Mouse (Mus musculus) adrenal gland (tissue): ENCODE data around the gene Reep3.

Source experiments
- intact Hi-C: fragments of 180-260 bp; cut with DNase I; formaldehyde crosslinking; loops from one replicate; pipeline ENCODE4 v1.15.1; 2025

Reep3 gene

DNA sequence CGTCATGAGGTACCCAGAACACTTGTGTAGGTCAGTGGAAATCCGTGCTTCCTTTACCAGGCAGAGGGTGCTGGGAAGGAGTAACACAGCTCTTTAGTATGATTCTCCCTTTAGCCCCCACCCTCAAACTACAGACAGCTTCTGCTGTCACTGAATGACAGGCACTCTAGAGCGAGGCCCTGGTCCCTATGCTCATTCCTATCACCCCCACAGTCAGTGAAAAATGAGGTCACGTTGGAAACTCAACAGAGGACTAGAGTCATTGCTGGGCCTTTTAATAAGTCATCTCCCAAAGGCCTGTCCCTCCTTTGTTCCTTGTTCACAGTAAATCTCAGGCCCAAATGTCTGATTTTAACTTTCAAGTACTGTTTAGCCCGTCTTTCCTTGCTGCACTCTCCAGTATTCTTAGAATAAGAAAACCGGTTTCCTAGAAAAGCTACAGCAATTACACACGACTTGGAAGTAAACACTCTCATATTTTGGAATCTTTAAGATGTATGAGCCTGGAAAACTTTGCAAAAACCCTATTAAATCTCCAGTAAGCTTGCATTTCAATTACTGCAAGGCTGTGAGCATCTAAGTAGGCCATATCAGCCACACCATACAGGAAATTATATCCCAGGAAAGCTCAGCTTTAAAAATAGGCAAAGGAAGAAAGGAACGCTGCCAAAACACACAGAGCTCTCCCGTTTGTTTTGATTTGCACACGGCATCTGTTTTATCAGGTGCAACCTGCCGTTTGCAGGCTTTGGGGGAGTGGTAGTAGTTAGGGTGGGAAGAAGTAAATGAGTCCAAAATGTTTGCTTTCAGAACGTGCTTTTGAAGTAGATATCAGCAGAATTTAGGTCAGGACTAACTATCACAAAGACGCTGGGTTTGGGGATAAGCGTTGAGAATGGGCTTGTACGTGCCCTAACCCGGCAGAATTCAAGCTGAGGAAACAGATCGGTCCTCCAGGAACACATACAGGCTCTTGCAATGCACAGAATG, 40.6 kb downstream of the Reep3 start:
- intact Hi-C loops: no loop called here

DNA sequence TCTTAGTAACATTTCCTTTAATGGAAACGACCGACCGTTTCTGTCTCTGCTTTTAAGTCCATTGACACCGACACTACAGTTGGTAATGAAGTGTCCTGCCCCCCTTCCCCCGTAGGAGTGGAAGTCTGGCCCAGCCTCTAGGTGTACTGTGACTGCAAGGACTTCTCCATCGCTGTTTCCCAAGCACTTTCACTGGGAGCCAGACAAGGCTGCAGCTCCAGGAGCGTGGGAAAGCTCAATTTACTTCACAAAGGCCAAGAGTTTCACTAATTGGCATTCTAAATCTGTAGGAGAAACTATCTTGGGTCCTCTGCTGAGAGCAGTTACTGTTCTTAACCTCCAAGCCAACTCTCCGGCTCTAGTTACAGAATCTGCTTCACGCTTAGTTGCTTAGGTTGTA, 43.3 kb downstream of the Reep3 start:
- intact Hi-C loops: no loop called here

GRCm38 (mm10) chr10:67052429-67052828, 44.3 kb downstream of the Reep3 start:
- intact Hi-C loops: no loop called here

GRCm38 (mm10) chr10:67051466-67051865, 45.3 kb downstream of the Reep3 start:
- intact Hi-C loops: no loop called here

DNA sequence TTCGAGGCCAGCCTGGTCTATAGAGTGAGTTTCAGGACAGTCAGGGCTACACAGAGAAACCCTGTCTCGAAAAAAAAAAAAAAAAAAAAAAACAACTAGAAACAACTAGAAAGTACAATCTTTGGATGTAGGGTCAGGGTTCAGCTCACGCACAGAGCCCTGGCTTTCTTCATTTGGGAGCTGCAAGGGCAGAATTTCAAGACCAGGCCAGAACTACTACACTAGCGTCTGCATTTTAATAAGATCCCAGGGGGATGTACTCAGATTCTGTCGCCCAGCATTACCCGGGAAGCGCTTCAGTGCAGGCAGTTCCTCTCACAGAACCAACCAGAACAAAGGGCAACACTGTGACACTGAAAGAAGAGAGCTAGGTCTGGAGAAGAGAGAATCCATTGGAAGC, 46.0 kb downstream of the Reep3 start:
- intact Hi-C loops: no loop called here

DNA sequence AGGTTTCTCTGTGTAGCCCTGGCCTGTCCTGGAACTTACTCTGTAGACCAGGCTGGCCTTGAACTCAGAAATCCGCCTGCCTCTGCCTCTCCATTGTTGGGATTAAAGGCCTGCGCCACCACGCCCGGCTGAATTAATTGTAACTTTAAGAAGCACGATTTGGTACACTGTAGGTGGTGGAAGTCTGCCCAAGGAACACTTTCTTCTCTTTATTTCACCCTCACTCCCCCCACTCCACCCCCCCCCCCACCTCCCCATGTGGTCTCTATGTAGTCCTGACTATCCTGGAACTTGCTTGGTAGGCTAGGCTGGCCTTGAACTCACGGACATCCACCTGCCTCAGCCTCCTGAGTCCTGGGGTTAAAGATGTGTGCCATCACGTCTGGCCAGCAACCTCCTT, 47.1 kb downstream of the Reep3 start:
- intact Hi-C loops: no loop called here

GRCm38 (mm10) chr10:67048871-67049615, 47.7 kb downstream of the Reep3 start:
- intact Hi-C loops: no loop called here

- intact Hi-C loops: no loop called here
Measured at GRCm38 (mm10) chr10:67047712-67048645, 48.8 kb downstream of the Reep3 start.

DNA sequence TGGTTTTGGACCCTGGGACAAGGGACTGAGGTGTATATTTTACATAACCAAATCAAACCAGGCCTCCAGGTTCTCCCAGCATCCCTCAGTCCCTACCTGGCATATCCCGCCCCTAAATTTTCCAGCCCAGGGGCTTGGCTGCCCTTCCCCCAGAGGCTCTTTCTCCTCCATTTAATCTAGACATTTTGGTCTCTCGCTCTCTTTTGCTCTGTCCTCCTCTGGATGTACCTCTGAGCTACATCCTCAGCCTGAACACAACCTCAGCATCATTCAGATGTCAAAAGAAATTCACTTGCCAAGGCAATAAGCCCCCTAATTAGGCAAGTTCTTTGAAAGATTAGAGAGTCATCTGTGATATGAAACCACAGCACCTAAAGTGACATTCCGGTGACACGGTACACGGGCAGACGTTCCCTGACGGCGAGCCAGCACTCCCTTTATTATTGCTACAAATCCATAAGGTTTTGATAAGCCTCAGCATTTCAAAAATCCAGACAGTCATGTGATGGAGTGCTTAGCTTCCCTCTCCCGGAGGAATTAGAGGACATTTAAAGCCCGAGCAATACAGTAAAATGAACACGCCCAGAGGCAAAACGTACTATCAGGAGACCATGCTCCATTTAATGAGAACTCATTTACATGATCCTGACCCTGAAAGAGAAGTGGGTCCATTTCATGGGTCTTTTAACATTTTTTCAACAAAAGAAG, 51.4 kb downstream of the Reep3 start:
- intact Hi-C loops: no loop called here

DNA sequence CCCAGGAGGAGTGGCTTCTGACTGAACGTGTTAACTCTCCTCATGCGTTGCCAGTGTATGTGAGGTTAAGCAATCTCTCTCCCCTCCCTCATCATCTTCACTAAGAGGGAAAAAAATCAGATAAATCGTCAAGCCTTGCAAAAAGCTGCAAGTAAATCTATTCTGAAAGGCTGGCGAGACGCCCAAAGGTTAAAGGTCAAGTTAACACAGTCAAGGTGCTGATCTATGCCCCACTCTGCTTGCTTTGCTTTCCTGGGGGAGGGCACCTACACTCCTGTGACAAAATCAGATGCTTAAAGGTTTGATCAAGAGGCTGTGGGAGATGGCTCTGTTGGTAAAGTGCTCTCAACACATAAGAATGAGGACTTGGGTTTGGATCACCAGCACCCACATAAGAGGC, 52.4 kb downstream of the Reep3 start:
- intact Hi-C loops: no loop called here

DNA sequence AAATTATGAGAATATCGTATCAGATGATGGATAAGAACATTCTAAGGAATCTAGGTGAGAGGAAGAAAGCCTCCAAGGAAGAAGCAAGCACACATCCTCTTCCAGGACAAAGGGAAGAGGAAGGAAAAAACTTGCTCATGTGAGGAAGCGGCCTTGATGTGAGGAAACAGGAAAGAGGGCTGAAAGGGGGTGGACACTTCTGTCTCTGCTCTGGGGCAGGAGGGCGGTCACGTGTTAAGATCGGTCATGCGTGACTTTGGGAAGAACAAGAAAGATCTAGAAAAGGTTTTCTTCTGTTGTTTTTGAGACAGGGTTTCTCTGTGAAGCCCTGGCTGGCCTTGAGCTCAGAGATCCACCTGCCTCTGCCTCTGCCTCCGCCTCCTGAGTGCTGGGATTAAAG, 53.5 kb downstream of the Reep3 start:
- intact Hi-C loops: no loop called here

- intact Hi-C loops: no loop called here
Measured at GRCm38 (mm10) chr10:67040410-67040809, 56.3 kb downstream of the Reep3 start.

- intact Hi-C loops: no loop called here
Measured at GRCm38 (mm10) chr10:67039001-67039400, 57.7 kb downstream of the Reep3 start.

- intact Hi-C loops: no loop called here
Measured at GRCm38 (mm10) chr10:67036542-67036941, 60.2 kb downstream of the Reep3 start.

DNA sequence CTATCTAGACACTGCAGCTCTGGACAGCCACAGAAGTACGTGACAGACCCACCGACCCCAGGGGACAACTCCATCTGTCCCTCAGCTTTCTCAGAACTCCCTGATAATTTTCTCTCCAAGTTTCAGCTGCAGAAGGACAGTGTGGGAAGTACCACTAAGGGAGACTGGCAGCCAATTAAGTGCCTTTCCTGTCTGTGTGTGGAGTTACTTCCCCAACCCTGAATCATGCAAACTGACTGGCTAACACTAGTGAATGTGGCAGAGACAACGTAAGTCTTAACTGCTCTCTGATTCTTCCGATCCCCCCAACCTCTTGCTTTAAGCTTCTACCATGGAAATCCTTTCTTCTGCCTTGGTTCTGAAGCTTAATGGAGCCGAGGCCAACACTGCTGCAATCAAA, 60.6 kb downstream of the Reep3 start:
- intact Hi-C loops: no loop called here

DNA sequence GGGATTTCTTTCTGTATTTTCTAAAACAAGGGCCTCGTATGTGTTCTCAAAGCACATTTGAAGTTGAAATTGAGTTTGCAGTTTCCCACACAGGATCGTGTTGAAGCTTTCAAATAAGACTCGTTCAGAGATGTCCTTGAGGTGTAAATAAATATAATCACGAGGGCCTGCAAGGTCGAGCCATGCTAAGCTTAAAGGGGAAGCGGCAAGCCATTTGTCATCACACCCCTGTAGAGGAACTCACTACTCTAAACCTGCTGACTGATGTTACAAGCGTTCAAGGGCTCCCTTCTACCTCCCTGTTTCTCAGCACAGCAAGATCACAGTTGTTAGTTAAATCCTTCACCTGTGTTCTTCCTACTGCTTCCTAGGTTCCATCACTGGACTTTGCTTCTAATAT, 65.6 kb downstream of the Reep3 start:
- intact Hi-C loops: no loop called here

- intact Hi-C loops: no loop called here
Measured at GRCm38 (mm10) chr10:67029297-67029696, 67.4 kb downstream of the Reep3 start.

- intact Hi-C loops: no loop called here
Measured at GRCm38 (mm10) chr10:67026375-67026774, 70.4 kb downstream of the Reep3 start.

DNA sequence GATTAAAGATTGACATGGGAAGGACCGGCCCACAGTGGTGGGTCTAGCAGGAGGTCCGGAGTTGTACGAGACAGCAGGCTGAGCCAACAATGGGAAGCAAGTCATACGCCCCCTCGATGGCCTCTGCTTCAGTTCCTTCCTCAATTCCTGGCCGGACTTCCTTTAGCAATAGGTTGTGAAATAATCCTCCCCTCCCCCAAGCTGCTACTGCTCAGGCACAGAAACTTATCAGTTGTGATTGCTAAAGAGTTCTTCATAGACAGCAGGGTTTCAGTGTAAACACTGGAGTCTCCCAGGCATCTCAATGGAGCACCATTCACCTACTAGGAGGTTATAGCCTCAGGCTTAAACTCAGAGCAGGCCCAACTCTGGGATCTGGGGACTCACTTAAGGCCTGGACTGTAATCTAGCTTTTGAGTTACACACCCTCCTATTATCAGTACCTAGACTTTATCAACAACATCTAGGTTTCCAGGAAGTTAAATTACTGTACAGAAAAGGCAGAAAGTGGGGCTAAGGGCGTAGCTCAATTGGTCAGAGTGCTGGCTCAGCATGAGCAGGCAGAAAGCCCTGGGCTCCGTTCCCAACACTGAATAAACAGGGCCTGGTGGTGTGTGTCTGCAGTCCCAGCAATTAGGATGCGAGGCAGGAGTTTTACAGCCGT, 71.0 kb downstream of the Reep3 start:
- intact Hi-C loops: no loop called here

DNA sequence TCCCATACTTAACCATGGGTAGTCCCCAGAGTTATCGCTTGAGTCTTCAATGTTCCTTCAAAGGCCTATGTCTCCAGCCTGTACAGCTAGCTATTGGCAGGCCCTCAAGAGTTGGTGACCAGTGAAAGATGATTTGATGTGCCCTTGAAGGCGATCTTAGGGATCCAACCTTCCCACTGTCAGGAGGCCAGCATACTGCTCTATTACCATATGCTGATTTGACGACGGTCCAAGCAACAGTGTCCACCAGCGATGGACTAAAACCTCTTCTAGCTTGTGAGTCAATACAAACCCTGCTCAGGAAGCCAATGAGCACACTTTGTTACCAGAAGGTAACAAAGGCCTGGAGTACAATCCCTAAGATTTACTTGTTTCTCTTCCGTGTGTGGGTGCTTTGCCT, 72.4 kb downstream of the Reep3 start:
- intact Hi-C loops: no loop called here
